Mouse (Mus musculus): ENCODE measurements around the gene Pitx2. TPM values are rescaled to one million over a fixed set of nuclear protein-coding genes. Genes with fewer than 3 reads are reported as not detected.

The Pitx2 gene
- polyA plus RNA-seq, 1 experiment from 2014 or later: 60.5 TPM

DNA sequence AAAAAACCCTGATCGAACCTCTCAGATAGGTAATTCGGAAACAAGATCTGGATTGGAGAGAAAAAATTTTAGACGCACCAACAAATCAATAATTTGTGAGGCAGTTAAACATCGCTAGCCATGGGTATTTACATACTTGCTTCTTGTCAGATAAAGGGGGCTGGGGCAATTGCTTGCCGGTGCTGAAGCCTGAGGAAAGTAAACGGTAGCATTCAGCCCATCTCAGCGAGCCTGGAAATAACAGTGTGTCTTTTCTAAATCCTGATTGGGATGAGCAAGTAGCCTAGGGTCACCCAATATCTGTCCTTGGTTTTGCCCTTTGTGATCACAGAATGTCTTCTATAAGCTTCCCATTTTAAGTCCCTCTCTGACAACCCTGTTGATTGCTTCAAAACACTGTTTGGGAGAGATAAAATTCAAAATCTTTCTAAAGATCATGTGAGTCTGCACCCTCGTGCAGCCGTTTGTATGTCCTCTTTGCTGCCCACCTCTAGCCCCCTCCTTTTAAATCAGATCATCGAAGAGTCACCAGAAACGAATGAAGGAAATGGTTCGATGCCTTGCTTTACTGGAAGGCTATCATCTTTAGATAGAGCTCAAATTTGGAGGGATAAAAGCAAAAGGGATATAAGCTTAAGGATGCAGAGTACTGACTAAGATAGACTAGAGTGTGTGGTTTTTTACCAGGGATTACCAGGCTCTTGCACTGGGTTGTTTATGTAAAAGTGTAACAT, 3.7 kb upstream of the Pitx2 start:
- no peak for ATAC-seq (replicated peaks)
- 3% methylated on average over 12 of the region's 12 CpGs for WGBS
- no peak overlapping the region for H3K27ac ChIP-seq
- no peak overlapping the region for H3K4me2 ChIP-seq
- H3K4me1 ChIP-seq: peaks cover 17% of the 10 kb centered on the region
- no peak overlapping the region for H3K9ac ChIP-seq
- H3K9me3 ChIP-seq: no peaks in the 10 kb centered on the region
- H3K4me3 ChIP-seq: no peak overlapping the region
- H3K27me3 ChIP-seq (replicated peaks): peaks cover 71% of the 10 kb centered on the region
- H3K36me3 ChIP-seq (replicated peaks): no peaks in the 10 kb centered on the region

DNA sequence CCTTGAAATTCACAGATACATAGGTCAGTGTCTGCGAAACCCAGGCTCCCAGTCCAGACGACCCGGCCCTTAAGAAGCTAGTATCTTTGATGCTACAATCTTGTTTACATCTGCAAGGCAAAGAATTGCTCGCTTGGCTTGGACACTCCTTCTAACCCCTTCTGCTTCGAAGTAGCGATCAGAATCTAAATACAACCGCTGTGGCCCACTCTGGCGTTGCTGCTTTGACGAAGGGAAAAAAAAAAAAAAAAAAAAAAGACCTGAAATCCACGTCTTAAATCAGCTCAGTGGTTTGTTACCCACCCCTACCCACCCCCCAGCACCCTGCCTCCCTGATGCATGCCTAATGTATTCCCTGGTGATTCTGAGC, 3.1 kb upstream of the Pitx2 start:
- H3K4me1 ChIP-seq: peaks cover 17% of the 10 kb centered on the region
- H3K27me3 ChIP-seq (replicated peaks): peaks cover 76% of the 10 kb centered on the region
- WGBS: 1% methylated on average over 10 of the region's 10 CpGs
- H3K4me2 ChIP-seq: no peak overlapping the region
- no peak overlapping the region for H3K4me3 ChIP-seq
- no peaks in the 10 kb centered on the region for H3K9me3 ChIP-seq
- H3K36me3 ChIP-seq (replicated peaks): no peaks in the 10 kb centered on the region
- no peak overlapping the region for H3K27ac ChIP-seq
- ATAC-seq (replicated peaks): no peak
- no peak overlapping the region for H3K9ac ChIP-seq

DNA sequence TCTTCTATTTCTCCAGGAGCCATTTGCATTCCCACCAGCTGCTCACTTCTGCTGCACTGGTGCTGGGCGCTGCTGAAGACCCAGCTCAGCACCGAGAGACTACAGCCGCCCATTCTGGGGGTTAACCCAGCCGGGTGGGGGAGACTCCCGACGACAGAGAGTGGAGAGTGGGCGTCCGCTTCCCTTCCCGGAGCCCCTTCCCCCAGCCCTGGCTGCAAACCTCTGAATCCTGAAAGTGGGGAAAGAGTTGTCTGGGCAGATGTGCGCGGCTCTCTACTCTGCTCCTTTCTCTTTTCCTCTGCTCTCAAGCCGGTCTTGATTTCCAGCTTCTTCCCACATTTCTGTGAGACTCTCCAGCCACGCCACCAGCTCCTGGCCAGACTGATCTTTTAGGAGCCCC, 2.6 kb upstream of the Pitx2 start:
- H3K4me1 ChIP-seq: peaks cover 17% of the 10 kb centered on the region
- H3K4me3 ChIP-seq: no peak overlapping the region
- peaks cover 75% of the 10 kb centered on the region for H3K27me3 ChIP-seq (replicated peaks)
- H3K9ac ChIP-seq: no peak overlapping the region
- H3K4me2 ChIP-seq: no peak overlapping the region
- ATAC-seq (replicated peaks): no peak
- H3K27ac ChIP-seq: no peak overlapping the region
- H3K9me3 ChIP-seq: no peaks in the 10 kb centered on the region
- 2% methylated on average over 13 of the region's 13 CpGs for WGBS
- no peaks in the 10 kb centered on the region for H3K36me3 ChIP-seq (replicated peaks)

DNA sequence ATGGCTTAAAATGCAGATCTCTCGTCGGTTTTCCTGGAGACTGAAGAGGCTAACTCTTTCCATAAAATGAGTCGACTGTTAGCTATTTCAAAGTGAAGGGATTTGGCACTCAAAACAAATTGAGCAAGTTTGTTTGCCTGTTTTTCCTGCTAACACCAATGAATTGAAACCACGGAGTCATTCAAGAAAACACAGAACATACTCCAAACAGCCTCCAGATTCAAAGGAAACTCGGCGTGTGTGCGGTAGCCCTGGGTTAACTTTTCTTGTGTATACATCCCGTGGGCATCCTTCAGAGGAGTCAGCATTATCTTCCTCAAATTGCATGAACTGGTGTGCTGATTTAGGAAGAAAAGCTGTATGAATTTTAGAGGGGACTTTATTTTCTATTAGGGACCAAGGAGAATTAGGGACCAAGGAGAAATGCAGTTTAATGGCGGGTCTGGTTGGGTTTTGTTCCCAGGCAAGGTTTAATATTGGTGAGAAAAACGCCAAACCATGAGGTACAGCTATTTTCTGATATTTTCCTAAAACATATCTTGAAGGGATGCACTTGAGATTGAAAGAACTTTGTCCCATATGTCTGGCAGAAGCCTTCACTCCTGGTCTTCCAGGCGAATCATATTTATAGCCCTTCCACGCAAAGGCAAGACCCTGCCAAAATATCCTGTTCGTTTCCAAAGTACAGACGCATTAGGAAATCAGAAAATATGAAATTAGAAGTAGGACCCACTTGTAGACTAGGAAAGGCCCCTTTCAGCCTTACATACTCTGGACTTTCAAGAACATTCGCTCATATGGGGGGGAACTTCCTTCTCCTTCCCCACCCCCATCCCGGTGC, 1.7 kb upstream of the Pitx2 start:
- Histone ChIP-seq H3K36me3 (replicated peaks) (no peaks in the 10 kb centered on the region), H3K4me2 (no peak overlapping the region), H3K9me3 (no peaks in the 10 kb centered on the region), H3K27ac (no peak overlapping the region), H3K4me1 (peaks cover 17% of the 10 kb centered on the region), H3K9ac (no peak overlapping the region), H3K27me3 (replicated peaks) (peaks cover 72% of the 10 kb centered on the region), H3K4me3 (no peak overlapping the region)
- ATAC-seq (replicated peaks): no peak
- 2% methylated on average over 16 of the region's 16 CpGs for WGBS

DNA sequence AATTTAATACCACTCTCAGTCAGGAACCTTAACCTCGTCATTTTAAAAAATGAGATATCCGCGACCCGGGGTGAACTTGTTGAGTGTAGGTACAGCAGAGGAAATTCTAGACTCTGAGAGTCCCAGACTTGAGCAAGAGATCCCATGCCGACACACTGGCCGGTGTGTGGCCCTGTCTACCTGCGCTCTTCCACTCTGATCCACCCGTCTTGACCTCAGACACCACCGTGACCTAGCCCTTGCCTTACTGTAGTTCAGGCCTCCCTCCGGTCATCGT, 1.1 kb upstream of the Pitx2 start:
- H3K4me2 ChIP-seq: no peak overlapping the region
- H3K27ac ChIP-seq: no peak overlapping the region
- H3K4me3 ChIP-seq: no peak overlapping the region
- H3K36me3 ChIP-seq (replicated peaks): no peaks in the 10 kb centered on the region
- under 1% methylated on average over 11 of the region's 11 CpGs for WGBS
- H3K9me3 ChIP-seq: no peaks in the 10 kb centered on the region
- H3K4me1 ChIP-seq: peaks cover 17% of the 10 kb centered on the region
- ATAC-seq (replicated peaks): no peak
- H3K27me3 ChIP-seq (replicated peaks): peaks cover 72% of the 10 kb centered on the region
- no peak overlapping the region for H3K9ac ChIP-seq

DNA sequence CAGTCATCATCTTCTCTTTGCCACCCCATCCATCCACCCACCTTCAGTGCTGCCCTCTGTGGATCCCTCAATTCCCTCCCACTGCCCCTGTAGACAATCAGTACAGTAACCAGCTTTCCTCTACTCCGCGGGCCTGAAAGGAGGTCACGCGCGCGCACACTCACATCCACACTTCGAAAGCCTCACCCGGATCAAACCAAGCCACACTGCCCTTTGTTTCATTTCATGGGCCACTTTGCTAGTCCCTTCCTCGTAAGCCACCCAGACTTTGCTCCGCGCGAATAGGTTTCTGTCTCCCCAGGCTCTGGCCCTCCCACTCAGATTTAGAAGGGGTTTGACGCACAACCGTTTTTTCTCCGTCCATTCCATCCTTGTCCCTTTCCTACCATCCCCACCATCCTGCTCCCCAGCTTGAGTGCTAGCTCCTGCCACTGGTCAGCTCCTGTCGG, 494 bp upstream of the Pitx2 start:
- Histone ChIP-seq H3K4me3 (peak overlapping the region; percentile 31), H3K9ac (no peak overlapping the region), H3K4me2 (peak overlapping the region; percentile 42), H3K4me1 (peaks cover 21% of the 10 kb centered on the region), H3K27me3 (replicated peaks) (peaks cover 76% of the 10 kb centered on the region), H3K9me3 (no peaks in the 10 kb centered on the region), H3K36me3 (replicated peaks) (no peaks in the 10 kb centered on the region), H3K27ac (peak overlapping the region; percentile 47; the same call in 1 of the 2 replicates)
- 1% methylated on average over 16 of the region's 16 CpGs for WGBS
- 0 out of 2 replicates have a peak, but pooled peaks have one; percentile 2 for ATAC-seq (replicated peaks)

DNA sequence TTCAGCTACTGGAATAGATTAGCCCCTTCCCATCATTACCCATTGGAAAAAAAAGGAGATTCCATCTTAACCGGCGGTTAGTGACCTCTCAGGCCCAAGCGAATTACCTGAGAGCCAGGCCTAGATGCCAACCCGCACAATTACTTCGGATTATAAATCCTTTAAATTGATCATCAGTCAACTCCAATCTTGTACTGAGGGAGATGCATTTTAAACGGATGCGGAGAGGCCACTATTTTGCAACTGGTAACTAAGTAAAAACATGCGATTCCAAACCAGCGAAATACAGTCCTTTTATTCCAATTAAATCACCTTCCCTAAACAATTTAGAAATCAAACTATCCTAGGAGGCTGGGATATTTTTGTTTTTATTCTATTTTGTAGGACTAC, 818 bp downstream of the Pitx2 start:
- WGBS: 3% methylated on average over 9 of the region's 9 CpGs
- peak overlapping the region; percentile 31 for H3K4me3 ChIP-seq

DNA sequence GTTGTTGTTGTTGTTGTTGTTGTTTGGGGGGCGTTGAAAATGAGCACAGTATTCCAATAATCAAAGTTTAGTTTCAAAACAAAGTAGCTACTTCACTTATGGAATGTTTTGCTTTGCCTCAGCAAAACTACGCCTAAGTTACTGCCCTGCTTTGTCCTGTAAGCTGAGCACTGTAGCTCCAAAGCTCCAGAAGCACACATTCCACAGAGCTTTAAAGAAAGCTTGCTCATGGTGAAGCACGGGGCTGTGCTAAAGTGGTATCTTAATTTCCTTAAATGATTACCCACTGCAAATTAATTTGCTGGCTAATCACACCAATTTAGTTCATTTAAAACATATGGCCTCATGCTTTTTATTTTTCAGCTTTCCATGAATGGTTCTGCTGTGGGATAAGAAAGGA, 1.5 kb downstream of the Pitx2 start:
- 5% methylated on average over 3 of the region's 3 CpGs for WGBS
- Histone ChIP-seq H3K9me3 (no peaks in the 10 kb centered on the region), H3K4me1 (peaks cover 24% of the 10 kb centered on the region), H3K4me2 (no peak overlapping the region), H3K9ac (no peak overlapping the region), H3K4me3 (0 out of 2 replicates have a peak overlapping the region, but pooled peaks have one; percentile 12), H3K27ac (no peak overlapping the region), H3K36me3 (replicated peaks) (no peaks in the 10 kb centered on the region), H3K27me3 (replicated peaks) (peaks cover 80% of the 10 kb centered on the region)
- ATAC-seq (replicated peaks): no peak

More for the DNA sequence above, 818 bp downstream of the Pitx2 start:
- Histone ChIP-seq H3K36me3 (replicated peaks) (no peaks in the 10 kb centered on the region), H3K27ac (0 out of 2 replicates have a peak overlapping the region, but pooled peaks have one; percentile 47), H3K4me2 (no peak overlapping the region), H3K27me3 (replicated peaks) (peaks cover 78% of the 10 kb centered on the region), H3K9ac (no peak overlapping the region), H3K4me1 (peaks cover 24% of the 10 kb centered on the region), H3K9me3 (no peaks in the 10 kb centered on the region)
- no peak for ATAC-seq (replicated peaks)

DNA sequence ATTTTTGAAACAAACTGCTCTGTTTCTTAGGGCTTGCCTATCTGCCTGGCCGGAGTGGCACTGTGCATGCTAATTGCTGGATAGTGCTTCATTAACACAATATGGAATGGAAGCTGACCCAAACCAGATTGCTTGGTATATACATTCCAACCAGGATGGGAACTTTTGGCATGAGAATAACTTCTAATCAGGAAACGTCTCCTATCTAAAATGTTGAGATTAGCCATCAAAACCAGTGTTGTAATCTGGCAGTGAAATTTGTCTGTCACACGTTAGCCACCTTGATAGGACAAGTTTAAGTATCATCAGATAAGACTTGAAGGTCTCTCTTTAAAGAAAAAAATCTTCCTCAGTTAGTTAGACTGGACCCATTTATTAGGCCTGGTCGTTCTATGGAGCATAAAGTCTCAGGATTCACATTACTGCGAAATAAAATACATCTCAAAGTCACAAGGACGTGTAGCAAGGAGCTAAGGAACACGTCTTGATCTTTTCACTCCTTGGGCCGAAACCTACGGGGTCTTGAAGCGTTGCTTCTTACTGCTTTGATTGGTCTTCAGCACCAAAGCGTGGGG, 2.1 kb downstream of the Pitx2 start:
- Histone ChIP-seq H3K27ac (no peak overlapping the region), H3K9me3 (no peaks in the 10 kb centered on the region), H3K4me3 (peak overlapping the region; percentile 12; the same call in 1 of the 2 replicates), H3K27me3 (replicated peaks) (peaks cover 78% of the 10 kb centered on the region), H3K36me3 (replicated peaks) (no peaks in the 10 kb centered on the region), H3K9ac (no peak overlapping the region), H3K4me1 (peaks cover 24% of the 10 kb centered on the region), H3K4me2 (no peak overlapping the region)
- no peak for ATAC-seq (replicated peaks)
- WGBS: 4% methylated on average over 11 of the region's 11 CpGs

DNA sequence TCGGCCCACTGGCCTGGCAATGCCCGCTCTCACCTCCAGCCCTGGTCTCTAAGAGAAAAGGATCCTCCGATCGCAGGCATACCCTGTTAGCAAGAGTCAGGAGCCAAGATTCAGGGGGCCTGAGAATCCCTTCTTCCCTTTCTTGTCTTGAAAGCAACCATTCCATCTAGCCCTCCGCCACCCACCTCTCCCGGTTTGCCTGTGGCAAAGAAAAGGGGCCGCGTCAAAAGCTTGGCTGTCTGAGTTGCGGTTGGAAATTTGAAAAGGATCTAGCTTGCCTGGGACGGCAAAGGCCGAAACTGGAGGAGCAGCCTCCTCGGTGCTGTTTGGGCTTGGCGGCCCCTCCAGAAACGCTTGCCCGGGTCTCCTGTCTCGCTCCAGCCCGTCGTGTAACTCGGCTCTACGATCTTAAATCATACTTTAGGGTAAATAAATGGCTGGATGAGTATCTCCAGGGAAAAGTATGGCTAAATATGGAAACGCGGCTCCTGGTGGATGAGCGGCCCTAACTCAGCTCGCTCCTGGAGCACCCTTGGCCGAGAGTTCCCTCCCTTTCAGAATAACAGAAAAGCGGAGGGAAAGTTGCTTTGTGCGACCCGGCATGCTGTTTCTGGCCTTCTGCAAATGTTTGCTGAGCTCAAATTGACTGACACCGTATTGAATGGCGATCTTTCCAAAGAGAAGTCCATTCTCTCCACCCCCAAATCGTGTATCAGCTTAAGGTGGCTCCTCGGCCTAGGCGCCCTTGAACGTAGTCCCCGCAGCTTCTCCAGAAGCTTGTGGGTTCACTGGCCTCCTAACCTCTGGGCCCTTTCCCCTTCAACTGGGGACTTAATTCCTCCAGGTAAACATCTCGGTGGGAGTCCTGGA, 3.4 kb downstream of the Pitx2 start:
- WGBS: under 1% methylated on average over 36 of the region's 36 CpGs
- Histone ChIP-seq H3K9me3 (no peaks in the 10 kb centered on the region), H3K9ac (no peak overlapping the region), H3K36me3 (replicated peaks) (no peaks in the 10 kb centered on the region), H3K4me2 (peak overlapping the region; percentile 73), H3K4me1 (peaks cover 21% of the 10 kb centered on the region), H3K27ac (no peak overlapping the region), H3K27me3 (replicated peaks) (peaks cover 78% of the 10 kb centered on the region), H3K4me3 (no peak overlapping the region; the same call in 1 of the 2 replicates)
- no peak for ATAC-seq (replicated peaks)

DNA sequence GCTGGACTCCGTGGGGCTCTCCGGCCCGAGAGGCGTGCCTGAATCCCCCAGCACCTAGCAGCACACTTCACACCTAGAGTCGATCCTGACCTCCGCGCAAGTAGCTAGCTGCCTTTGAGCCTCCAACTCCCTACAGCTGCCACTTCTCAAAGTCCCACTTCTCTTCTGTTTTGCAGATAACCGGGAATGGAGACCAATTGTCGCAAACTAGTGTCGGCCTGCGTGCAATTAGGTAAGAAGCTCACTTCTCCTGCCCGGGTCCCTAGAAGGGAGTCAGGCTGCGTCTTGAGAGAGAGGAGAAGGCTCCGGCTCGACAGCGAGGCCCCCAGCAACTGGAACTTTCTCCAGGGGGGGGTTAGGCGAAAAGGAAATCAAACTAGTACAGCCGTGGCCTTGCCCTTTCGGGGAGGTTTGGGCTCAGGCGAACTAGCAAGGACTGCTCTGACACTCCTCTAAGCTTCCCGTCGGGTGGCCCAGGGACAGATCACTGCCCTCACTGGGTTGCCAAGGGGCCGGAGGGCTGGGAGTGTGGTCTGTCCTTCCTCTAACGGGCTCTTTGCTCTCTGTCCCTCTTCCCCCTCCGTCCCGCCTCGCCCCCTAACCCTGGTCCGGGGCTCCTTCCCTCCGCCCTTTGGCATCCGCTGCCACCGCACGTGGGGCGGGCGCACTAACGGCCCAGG, 4.2 kb downstream of the Pitx2 start:
- Histone ChIP-seq H3K27ac (no peak overlapping the region), H3K9ac (no peak overlapping the region), H3K4me2 (peak overlapping the region; percentile 73), H3K27me3 (replicated peaks) (peaks cover 80% of the 10 kb centered on the region), H3K9me3 (no peaks in the 10 kb centered on the region), H3K36me3 (replicated peaks) (no peaks in the 10 kb centered on the region), H3K4me1 (peaks cover 21% of the 10 kb centered on the region), H3K4me3 (peak overlapping the region; percentile 37)
- peak; percentile 25 for ATAC-seq (replicated peaks)
- WGBS: 1% methylated on average over 35 of the region's 35 CpGs
